Mouse (Mus musculus): ENCODE results near the gene Nfkbiz. TPM values are rescaled to one million over a fixed set of nuclear protein-coding genes. Genes with fewer than 3 reads are reported as not detected.
"Not testable (repeated sequence)": the region's sequence is repeated elsewhere in the genome, so short reads cannot be mapped to it uniquely, and the experiment has no call there.

Nfkbiz gene
- polyA plus RNA-seq, 1 experiment from 2014 or later: 94.5 TPM

- TF ChIP-seq CTCF (IDR thresholded peaks at IDR 0.05): peak; percentile 81
- no peaks in the 10 kb centered on the region for H3K27me3 ChIP-seq
- POLR2A ChIA-PET: no interaction called here
- in situ Hi-C loops (cut with MboI; ENCODE audit: low pct_unique_long_range_greater_than_20kb): no loop called here
- peak; percentile 57 for ATAC-seq
- peak; percentile 51 for DNase-seq (ENCODE audit: low read depth, low spot score)
- CTCF ChIA-PET: interaction anchor here (0.8 to 2.3 kb wide), 7 partner anchors 9 to 371 kb away, joined by 3 to 23 read pairs (median 5); no protein-coding TSS in a partner anchor
Measured at GRCm38 (mm10) chr16:55852943-55853727, 14.4 kb upstream of the Nfkbiz start.

DNA sequence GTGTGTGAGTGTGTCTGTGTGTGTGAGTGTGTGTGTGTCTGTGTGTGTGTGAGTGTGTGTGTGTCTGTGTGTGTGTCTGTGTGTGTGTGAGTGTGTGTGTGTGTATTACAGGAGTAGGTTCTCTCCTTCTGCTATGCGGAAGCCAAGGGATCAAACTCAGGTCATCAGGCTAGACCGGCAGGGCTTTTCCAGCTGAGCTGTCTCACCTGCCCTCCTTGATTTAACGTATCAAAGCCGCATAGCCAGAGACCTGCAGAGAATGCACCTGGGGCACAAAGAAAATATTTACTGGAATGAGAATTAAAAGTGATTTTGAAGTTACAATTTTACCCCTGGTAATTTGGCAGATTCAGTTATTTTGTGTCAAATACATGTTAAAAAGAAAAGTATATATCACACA is 13.8 kb upstream of the Nfkbiz start:
- TF ChIP-seq CTCF (IDR thresholded peaks at IDR 0.05): no peak
- ChIA-PET CTCF (interaction anchor here (0.8 to 2.3 kb wide), 6 partner anchors 8 to 371 kb away, joined by 3 to 23 read pairs (median 5); no protein-coding TSS in a partner anchor), POLR2A (no interaction called here)
- no peaks in the 10 kb centered on the region for H3K27me3 ChIP-seq
- in situ Hi-C loops (cut with MboI; ENCODE audit: low pct_unique_long_range_greater_than_20kb): no loop called here
- no peak for ATAC-seq
- no peak for DNase-seq (ENCODE audit: low read depth, low spot score)

GRCm38 (mm10) chr16:55850485-55850884 is 11.8 kb upstream of the Nfkbiz start:
- POLR2A ChIA-PET: no interaction called here

DNA sequence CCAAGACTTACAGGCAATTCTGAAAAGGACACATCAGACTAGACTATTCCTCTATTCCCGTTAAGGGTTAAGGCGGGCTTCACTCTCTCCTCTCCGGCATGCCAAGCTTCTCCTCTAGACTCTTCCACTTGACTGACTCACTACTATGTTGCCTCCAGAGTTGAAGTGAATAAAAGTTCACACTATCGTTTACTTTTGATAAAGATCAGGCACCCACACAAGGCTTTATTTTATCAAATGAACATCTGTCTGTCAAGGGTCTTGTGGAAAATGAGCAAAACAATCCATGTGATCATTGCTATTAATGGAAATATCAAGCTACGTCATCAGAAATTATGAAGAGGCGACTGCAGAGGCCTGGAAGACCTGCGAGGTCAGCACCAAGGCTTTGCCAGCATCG is 9.0 kb upstream of the Nfkbiz start:
- DNase-seq (ENCODE audit: low read depth, low spot score): no peak
- no peaks in the 10 kb centered on the region for H3K27me3 ChIP-seq
- ATAC-seq: no peak
- TF ChIP-seq CTCF (IDR thresholded peaks at IDR 0.05): no peak
- in situ Hi-C loops (cut with MboI; ENCODE audit: low pct_unique_long_range_greater_than_20kb): loop anchor here (5.0 to 10.0 kb wide), 2 partner anchors 213 to 325 kb away; no protein-coding TSS in a partner anchor
- POLR2A ChIA-PET: interaction anchor here (0.7 to 1.8 kb wide), 2 partner anchors 26 to 109 kb away, joined by 3 to 5 read pairs; no protein-coding TSS in a partner anchor
- CTCF ChIA-PET: interaction anchor here (1.1 to 1.8 kb wide), 3 partner anchors 10 to 371 kb away, joined by 3 to 7 read pairs (median 3); partner anchors contain the start of gene Nfkbiz

More at GRCm38 (mm10) chr16:55850485-55850884, 11.8 kb upstream of the Nfkbiz start:
- TF ChIP-seq CTCF (IDR thresholded peaks at IDR 0.05): no peak
- CTCF ChIA-PET: interaction anchor here (0.9 to 2.9 kb wide), 7 partner anchors 9 to 373 kb away, joined by 3 to 11 read pairs (median 3); no protein-coding TSS in a partner anchor
- no peaks in the 10 kb centered on the region for H3K27me3 ChIP-seq
- in situ Hi-C loops (cut with MboI; ENCODE audit: low pct_unique_long_range_greater_than_20kb): no loop called here
- ATAC-seq (no peak), DNase-seq (ENCODE audit: low read depth, low spot score) (no peak)

GRCm38 (mm10) chr16:55844847-55845246 is 6.1 kb upstream of the Nfkbiz start:
- DNase-seq (ENCODE audit: low read depth, low spot score) (no peak), ATAC-seq (no peak)
- in situ Hi-C loops (cut with MboI; ENCODE audit: low pct_unique_long_range_greater_than_20kb): loop anchor here (5.0 to 10.0 kb wide), 2 partner anchors 210 to 323 kb away; no protein-coding TSS in a partner anchor
- no peaks in the 10 kb centered on the region for H3K27me3 ChIP-seq
- TF ChIP-seq CTCF (IDR thresholded peaks at IDR 0.05): no peak
- POLR2A ChIA-PET: no interaction called here
- CTCF ChIA-PET: interaction anchor here (1.7 kb wide), 1 partner anchor 325 kb away, joined by 10 read pairs; no protein-coding TSS in a partner anchor

DNA sequence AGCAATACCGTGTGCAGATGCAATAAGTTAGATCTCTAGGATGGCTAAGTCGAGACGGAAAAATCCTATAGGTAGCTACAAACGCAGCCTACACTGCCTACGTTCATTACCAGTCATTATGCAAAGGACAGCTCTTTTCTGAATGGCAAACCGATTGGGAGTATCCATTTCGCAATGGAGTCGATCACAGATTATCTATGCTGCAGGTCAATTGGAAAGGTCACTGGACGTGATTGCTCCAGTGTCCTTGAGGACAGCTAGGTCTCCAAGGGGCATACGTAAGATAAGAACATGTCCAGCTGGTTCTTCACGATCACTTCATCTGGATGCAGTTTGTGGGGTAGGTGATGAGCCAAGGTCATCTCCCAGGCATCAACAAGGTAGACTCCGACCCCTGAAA is 5.2 kb upstream of the Nfkbiz start:
- DNase-seq (ENCODE audit: low read depth, low spot score) (no peak), ATAC-seq (no peak)
- CTCF ChIA-PET: interaction anchor here (1.0 to 1.7 kb wide), 3 partner anchors 9 to 363 kb away, joined by 4 to 10 read pairs (median 5); no protein-coding TSS in a partner anchor
- in situ Hi-C loops (cut with MboI; ENCODE audit: low pct_unique_long_range_greater_than_20kb): loop anchor here (10.0 kb wide), 1 partner anchor 209 kb away; no protein-coding TSS in a partner anchor
- POLR2A ChIA-PET: interaction anchor here (1.3 kb wide), 1 partner anchor 23 kb away, joined by 4 read pairs; no protein-coding TSS in a partner anchor
- no peak for TF ChIP-seq CTCF (IDR thresholded peaks at IDR 0.05)
- no peaks in the 10 kb centered on the region for H3K27me3 ChIP-seq

DNA sequence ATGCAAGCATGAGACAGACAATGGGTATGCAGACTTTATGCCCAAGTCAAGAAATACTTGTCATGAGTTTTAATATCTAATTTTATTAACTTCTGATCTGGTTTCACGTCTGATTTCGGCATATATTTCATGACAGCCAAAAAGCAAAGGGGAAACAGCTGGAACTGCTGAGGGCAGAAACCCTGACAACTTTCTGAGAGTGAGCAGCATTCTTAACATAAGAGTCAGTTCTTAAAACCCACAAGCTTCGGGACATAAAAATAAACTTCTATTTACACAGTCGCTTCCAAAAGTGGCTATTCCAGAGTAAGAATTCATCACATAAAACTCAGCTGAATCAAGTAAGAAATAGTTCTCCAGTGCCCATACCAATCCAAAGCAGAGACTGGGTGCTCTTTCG is 4.4 kb upstream of the Nfkbiz start:
- TF ChIP-seq CTCF (IDR thresholded peaks at IDR 0.05): no peak
- ATAC-seq: no peak
- H3K27me3 ChIP-seq: no peaks in the 10 kb centered on the region
- CTCF ChIA-PET: interaction anchor here (1.4 to 1.7 kb wide), 2 partner anchors 312 to 324 kb away, joined by 4 to 10 read pairs; no protein-coding TSS in a partner anchor
- POLR2A ChIA-PET: interaction anchor here (1.3 kb wide), 1 partner anchor 22 kb away, joined by 4 read pairs; no protein-coding TSS in a partner anchor
- in situ Hi-C loops (cut with MboI; ENCODE audit: low pct_unique_long_range_greater_than_20kb): loop anchor here (10.0 kb wide), 1 partner anchor 208 kb away; no protein-coding TSS in a partner anchor
- no peak for DNase-seq (ENCODE audit: low read depth, low spot score)

- in situ Hi-C loops (cut with MboI; ENCODE audit: low pct_unique_long_range_greater_than_20kb): loop anchor here (10.0 kb wide), 1 partner anchor 207 kb away; no protein-coding TSS in a partner anchor
- ATAC-seq (no peak), DNase-seq (ENCODE audit: low read depth, low spot score) (no peak)
- no peak for TF ChIP-seq CTCF (IDR thresholded peaks at IDR 0.05)
- ChIA-PET POLR2A (no interaction called here), CTCF (interaction anchor here (1.0 to 1.4 kb wide), 2 partner anchors 9 to 365 kb away, joined by 3 read pairs; no protein-coding TSS in a partner anchor)
- H3K27me3 ChIP-seq: no peaks in the 10 kb centered on the region
Measured at GRCm38 (mm10) chr16:55841506-55841905, 2.8 kb upstream of the Nfkbiz start.

DNA sequence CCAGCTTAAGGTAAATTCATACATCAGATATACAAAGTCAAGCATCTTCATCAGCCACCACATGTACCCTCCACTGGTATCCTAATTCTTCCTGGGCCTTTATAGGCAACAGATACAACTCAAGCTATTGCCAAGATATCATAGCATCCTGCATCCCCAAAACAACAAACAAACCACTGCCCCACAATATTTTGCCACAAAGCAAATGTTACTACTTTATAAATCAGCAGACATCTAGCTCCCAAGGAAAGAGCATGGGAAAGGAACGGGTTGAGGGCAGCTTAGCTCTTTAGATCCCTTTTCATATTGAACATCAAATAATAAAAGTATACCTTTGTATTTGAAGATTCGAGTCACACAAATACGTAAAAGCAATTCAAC is 580 bp downstream of the Nfkbiz start:
- POLR2A ChIA-PET: interaction anchor here (0.6 to 1.5 kb wide), 4 partner anchors 13 to 314 kb away, joined by 3 to 12 read pairs (median 4); no protein-coding TSS in a partner anchor
- DNase-seq (ENCODE audit: low read depth, low spot score): no peak
- CTCF ChIA-PET: interaction anchor here (1.2 to 2.9 kb wide), 3 partner anchors 9 to 39 kb away, joined by 3 to 19 read pairs (median 7); no protein-coding TSS in a partner anchor
- no peak for ATAC-seq
- no peak for TF ChIP-seq CTCF (IDR thresholded peaks at IDR 0.05)
- in situ Hi-C loops (cut with MboI; ENCODE audit: low pct_unique_long_range_greater_than_20kb): no loop called here
- no peaks in the 10 kb centered on the region for H3K27me3 ChIP-seq

DNA sequence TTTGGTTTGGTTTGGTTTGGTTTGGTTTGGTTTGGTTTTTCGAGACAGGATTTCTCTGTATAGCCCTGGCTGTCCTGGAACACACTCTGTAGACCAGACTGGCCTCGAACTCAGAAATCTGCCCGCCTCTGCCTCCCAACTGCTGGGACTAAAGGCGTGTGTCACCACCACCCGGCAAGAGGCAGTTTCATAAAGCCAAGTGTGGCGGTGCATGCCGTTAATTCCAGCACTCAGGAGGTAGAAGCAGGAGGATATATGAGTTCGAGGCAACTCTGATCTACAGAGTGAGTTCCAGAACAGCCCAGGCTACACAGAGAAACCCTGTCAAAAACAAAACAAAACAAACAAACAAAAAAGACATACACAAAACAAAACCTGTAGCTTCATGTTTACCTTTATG is 1.0 kb downstream of the Nfkbiz start:
- ChIA-PET CTCF (interaction anchor here (1.2 to 2.9 kb wide), 4 partner anchors 10 to 38 kb away, joined by 3 to 19 read pairs (median 5); no protein-coding TSS in a partner anchor), POLR2A (interaction anchor here (0.6 to 1.5 kb wide), 4 partner anchors 12 to 314 kb away, joined by 3 to 12 read pairs (median 4); no protein-coding TSS in a partner anchor)
- in situ Hi-C loops (cut with MboI; ENCODE audit: low pct_unique_long_range_greater_than_20kb); ATAC-seq; H3K27me3 ChIP-seq; DNase-seq (ENCODE audit: low read depth, low spot score): not testable (repeated sequence)
